Mouse (Mus musculus) intestine, embryonic 16.5 days (tissue): Measurements from ENCODE around the gene Olfr558. TPM values are rescaled to one million over a fixed set of nuclear protein-coding genes. Genes with fewer than 3 reads are reported as not detected.

Experiments
- ATAC-seq: fragments of 200-750 bp; cut with Nextera tagmentation; 2 replicates; pipeline ENCODE4 v1.8.0; 2017; ENCODE audit warnings: moderate TSS enrichment, moderate library complexity
- H3K27ac ChIP-seq: fragments of 300-500 bp; sonication (generic); 2 replicates; pipeline ENCODE4 v1.5.1; 2014; ENCODE audit warnings: mild to moderate bottlenecking, low read length
- H3K27me3 ChIP-seq: fragments of 300-500 bp; sonication (generic); replicated peaks from 2 replicates; pipeline ENCODE4 v1.6.1; 2014; ENCODE audit warnings: low read length, control low read depth, mixed read lengths; ENCODE audit not compliant: control insufficient read depth, insufficient read depth
- H3K36me3 ChIP-seq: fragments of 300-500 bp; sonication (generic); 2 replicates; pipeline ENCODE4 v1.6.1; 2014; ENCODE audit warnings: low read length, control low read depth; ENCODE audit not compliant: control insufficient read depth, insufficient read depth
- H3K4me1 ChIP-seq: fragments of 300-500 bp; sonication (generic); 2 replicates; pipeline ENCODE4 v1.6.1; 2014; ENCODE audit warnings: low read length, control low read depth, mixed read lengths; ENCODE audit not compliant: control insufficient read depth, insufficient read depth
- H3K4me2 ChIP-seq: fragments of 300-500 bp; sonication (generic); 2 replicates; pipeline ENCODE4 v1.6.1; 2014; ENCODE audit warnings: low read depth, low read length, control low read depth
- H3K4me3 ChIP-seq: fragments of 300-500 bp; sonication (generic); 2 replicates; pipeline ENCODE4 v1.5.1; 2014; ENCODE audit warnings: mild to moderate bottlenecking, low read length
- H3K9ac ChIP-seq: fragments of 300-500 bp; sonication (generic); 2 replicates; pipeline ENCODE4 v1.6.1; 2014; ENCODE audit warnings: low read depth, low read length
- H3K9me3 ChIP-seq: fragments of 300-500 bp; sonication (generic); 2 replicates; pipeline ENCODE4 v1.6.1; 2016; ENCODE audit warnings: low read length, control low read depth; ENCODE audit not compliant: control insufficient read depth
- WGBS: fragments of 180-500 bp; shearing (Covaris S2); extraction: QIAGEN DNeasy Blood & Tissue Kit; methylation state at CpG from one replicate; pipeline ENCODE4 v1.1.7; 2014; 5-methylcytosine and 5-hydroxymethylcytosine counted together
- polyA plus RNA-seq: library from polyadenylated mRNA; unstranded; fragments of >200 nt; fragmentation: Nextera tagmentation; extraction: Ambion mirVana; gene quantifications from 2 replicates; pipeline ENCODE4 v1.2.1, GENCODE M21; 2015

The Olfr558 gene
- polyA plus RNA-seq, 1 experiment from 2014 or later, result 0.22 TPM

GRCm38 (mm10) chr7:102718970-102719369, 17.0 kb downstream of the Olfr558 start, which contains the start of gene Olfr33:
Gene Olfr33, minus strand, starts transcription at chr7:102719070.
- Histone ChIP-seq H3K36me3 (no peaks in the 10 kb centered on the region), H3K4me3 (no peak within 1 kb of the TSS), H3K4me1 (no peaks in the 10 kb centered on the region), H3K9me3 (no peaks in the 10 kb centered on the region), H3K4me2 (no peak within 1 kb of the TSS), H3K9ac (no peak within 1 kb of the TSS), H3K27me3 (no peaks in the 10 kb centered on the region), H3K27ac (no peak within 1 kb of the TSS)
- ATAC-seq, result no peak
- WGBS, result 47% methylated on average over 1 of the region's 1 CpGs

GRCm38 (mm10) chr7:102727391-102727790, 25.4 kb downstream of the Olfr558 start, which contains the start of gene Olfr559:
Gene Olfr559, minus strand, starts transcription at chr7:102727491.
- ATAC-seq, result no peak
- no peaks in the 10 kb centered on the region for H3K9me3 ChIP-seq
- H3K9ac ChIP-seq, result no peak within 1 kb of the TSS
- H3K4me1 ChIP-seq, result no peaks in the 10 kb centered on the region
- H3K27ac ChIP-seq, result no peak within 1 kb of the TSS
- no peak within 1 kb of the TSS for H3K4me2 ChIP-seq
- no peaks in the 10 kb centered on the region for H3K27me3 ChIP-seq
- no peak within 1 kb of the TSS for H3K4me3 ChIP-seq
- no peaks in the 10 kb centered on the region for H3K36me3 ChIP-seq

- Histone ChIP-seq H3K4me1 (no peaks in the 10 kb centered on the region), H3K9ac (no peak overlapping the region), H3K27me3 (no peaks in the 10 kb centered on the region), H3K36me3 (no peaks in the 10 kb centered on the region), H3K27ac (no peak overlapping the region), H3K9me3 (no peaks in the 10 kb centered on the region), H3K4me3 (no peak overlapping the region), H3K4me2 (no peak overlapping the region)
- no peak for ATAC-seq
- WGBS, result 44% methylated on average over 1 of the region's 1 CpGs
These were observed 31.8 kb downstream of the Olfr558 start for GRCm38 (mm10) chr7:102733793-102734192.

- H3K4me2 ChIP-seq, result no peak overlapping the region
- H3K27ac ChIP-seq, result no peak overlapping the region
- H3K4me1 ChIP-seq, result no peaks in the 10 kb centered on the region
- 36% methylated on average over 2 of the region's 2 CpGs for WGBS
- H3K36me3 ChIP-seq, result no peaks in the 10 kb centered on the region
- H3K27me3 ChIP-seq, result no peaks in the 10 kb centered on the region
- H3K4me3 ChIP-seq, result no peak overlapping the region
- H3K9me3 ChIP-seq, result no peaks in the 10 kb centered on the region
- no peak overlapping the region for H3K9ac ChIP-seq
- no peak for ATAC-seq
These were observed 35.7 kb downstream of the Olfr558 start for GRCm38 (mm10) chr7:102737705-102738104.

- no peak for ATAC-seq
- no peak overlapping the region for H3K4me3 ChIP-seq
- no peak overlapping the region for H3K9ac ChIP-seq
- no peak overlapping the region for H3K4me2 ChIP-seq
- H3K4me1 ChIP-seq, result no peaks in the 10 kb centered on the region
- no peaks in the 10 kb centered on the region for H3K27me3 ChIP-seq
- H3K9me3 ChIP-seq, result no peaks in the 10 kb centered on the region
- no peak overlapping the region for H3K27ac ChIP-seq
- H3K36me3 ChIP-seq, result no peaks in the 10 kb centered on the region
- WGBS, result 15% methylated on average over 1 of the region's 1 CpGs
These were observed 50.1 kb downstream of the Olfr558 start for GRCm38 (mm10) chr7:102752086-102752485.

GRCm38 (mm10) chr7:102759266-102759665, 57.3 kb downstream of the Olfr558 start, which contains the start of the genes Olfr560 and Olfr78:
Gene Olfr560, minus strand, starts transcription at chr7:102759366.
Gene Olfr78, minus strand, starts transcription at chr7:102759471.
- Histone ChIP-seq H3K4me2 (no peak within 1 kb of the TSS), H3K36me3 (no peaks in the 10 kb centered on the region), H3K9me3 (no peaks in the 10 kb centered on the region), H3K4me1 (no peaks in the 10 kb centered on the region), H3K4me3 (no peak within 1 kb of the TSS), H3K27me3 (no peaks in the 10 kb centered on the region), H3K9ac (no peak within 1 kb of the TSS), H3K27ac (no peak within 1 kb of the TSS)
- ATAC-seq, result no peak
- 68% methylated on average over 4 of the region's 4 CpGs for WGBS

Other genes starting within 250 kb of the Olfr558 start
- 0.09 and 0.16 TPM in 2 replicates for gene Olfr543, start 220.5 kb upstream of the Olfr558 start, polyA plus RNA-seq
- gene Olfr544, start 213.9 kb upstream of the Olfr558 start, polyA plus RNA-seq, result 0.04 TPM in 1 of 2 replicates, not detected in the other
- not detected in 2 replicates for gene Olfr545, start 202.6 kb upstream of the Olfr558 start, polyA plus RNA-seq
- not detected in 2 replicates for gene Olfr547, start 167.5 kb upstream of the Olfr558 start, polyA plus RNA-seq
- gene Olfr548-ps1, start 161.3 kb upstream of the Olfr558 start, polyA plus RNA-seq, result not detected in 2 replicates
- not detected in 2 replicates for gene Olfr549, start 152.3 kb upstream of the Olfr558 start, polyA plus RNA-seq
- gene Trim21, start 136.7 kb upstream of the Olfr558 start, polyA plus RNA-seq, result 0.32 and 0.50 TPM in 2 replicates
- gene Olfr550, start 130.8 kb upstream of the Olfr558 start, polyA plus RNA-seq, result not detected in 2 replicates
- gene Olfr551, start 110.3 kb upstream of the Olfr558 start, polyA plus RNA-seq, result not detected in 2 replicates
- not detected in 2 replicates for gene Olfr552, start 104.4 kb upstream of the Olfr558 start, polyA plus RNA-seq
- gene Olfr553, start 84.0 kb upstream of the Olfr558 start, polyA plus RNA-seq, result not detected in 2 replicates
- gene Olfr554, start 63.8 kb upstream of the Olfr558 start, polyA plus RNA-seq, result not detected in 2 replicates
- gene Olfr555, start 43.4 kb upstream of the Olfr558 start, polyA plus RNA-seq, result not detected in 2 replicates
- not detected in 2 replicates for gene Olfr556, start 37.3 kb upstream of the Olfr558 start, polyA plus RNA-seq
- gene Trim68, start 14.9 kb upstream of the Olfr558 start, polyA plus RNA-seq, result 9.3 and 9.6 TPM in 2 replicates
- gene Olfr557, start 6.3 kb upstream of the Olfr558 start, polyA plus RNA-seq, result not detected in 2 replicates
- not detected in 2 replicates for gene Olfr33, start 16.9 kb downstream of the Olfr558 start, polyA plus RNA-seq
- gene Olfr559, start 25.3 kb downstream of the Olfr558 start, polyA plus RNA-seq, result not detected in 2 replicates
- not detected in 2 replicates for gene Olfr560, start 57.2 kb downstream of the Olfr558 start, polyA plus RNA-seq
- gene Olfr78, start 57.3 kb downstream of the Olfr558 start, polyA plus RNA-seq, result 0.39 and 0.58 TPM in 2 replicates
- gene Olfr561, start 69.0 kb downstream of the Olfr558 start, polyA plus RNA-seq, result not detected in 2 replicates
- gene Olfr564, start 101.3 kb downstream of the Olfr558 start, polyA plus RNA-seq, result not detected in 2 replicates
- not detected in 2 replicates for gene Olfr566, start 156.6 kb downstream of the Olfr558 start, polyA plus RNA-seq
- gene Olfr568, start 174.9 kb downstream of the Olfr558 start, polyA plus RNA-seq, result not detected in 2 replicates
- not detected in 2 replicates for gene Olfr569, start 188.7 kb downstream of the Olfr558 start, polyA plus RNA-seq
- gene Olfr570, start 192.4 kb downstream of the Olfr558 start, polyA plus RNA-seq, result not detected in 2 replicates
- not detected in 2 replicates for gene Olfr571, start 215.3 kb downstream of the Olfr558 start, polyA plus RNA-seq
- not detected in 2 replicates for gene Olfr572, start 222.2 kb downstream of the Olfr558 start, polyA plus RNA-seq
- not detected in 2 replicates for gene Olfr573-ps1, start 240.4 kb downstream of the Olfr558 start, polyA plus RNA-seq
- gene Olfr574, start 246.3 kb downstream of the Olfr558 start, polyA plus RNA-seq, result not detected in 2 replicates